Mouse (Mus musculus) forebrain, embryonic 12.5 days (tissue): ENCODE results near the gene Uchl1. TPM values are rescaled to one million over a fixed set of nuclear protein-coding genes. Genes with fewer than 3 reads are reported as not detected.

ENCODE experiments used
- ATAC-seq: fragments of 200-750 bp; cut with Nextera tagmentation; 2 replicates; pipeline ENCODE4 v1.8.0; 2017; ENCODE audit warnings: moderate TSS enrichment; ENCODE audit not compliant: low FRiP score
- H3K27ac ChIP-seq: fragments of 300-500 bp; sonication (generic); 2 replicates; pipeline ENCODE4 v1.5.1; 2016; ENCODE audit warnings: mild to moderate bottlenecking
- H3K27me3 ChIP-seq: fragments of 300-500 bp; sonication (generic); 2 replicates; pipeline ENCODE4 v1.6.1; 2016; ENCODE audit warnings: mild to moderate bottlenecking
- H3K36me3 ChIP-seq: fragments of 300-500 bp; sonication (generic); replicated peaks from 2 replicates; pipeline ENCODE4 v1.6.1; 2016; ENCODE audit warnings: mild to moderate bottlenecking
- H3K4me1 ChIP-seq: fragments of 300-500 bp; sonication (generic); 2 replicates; pipeline ENCODE4 v1.6.1; 2016
- H3K4me2 ChIP-seq: fragments of 300-500 bp; sonication (generic); 2 replicates; pipeline ENCODE4 v1.6.1; 2016; ENCODE audit warnings: mild to moderate bottlenecking, moderate library complexity
- H3K4me3 ChIP-seq: fragments of 300-500 bp; sonication (generic); replicated peaks from 2 replicates; pipeline ENCODE4 v1.5.1; 2016; ENCODE audit warnings: mild to moderate bottlenecking
- H3K9ac ChIP-seq: fragments of 300-500 bp; sonication (generic); 2 replicates; pipeline ENCODE4 v1.6.1; 2016; ENCODE audit warnings: mild to moderate bottlenecking
- H3K9me3 ChIP-seq: fragments of 300-500 bp; sonication (generic); 2 replicates; pipeline ENCODE4 v1.6.1; 2016
- WGBS: fragments of 180-500 bp; shearing (Covaris S2); methylation state at CpG from one replicate; pipeline ENCODE4 v1.1.7; 2016; 5-methylcytosine and 5-hydroxymethylcytosine counted together
- polyA plus RNA-seq: library from polyadenylated mRNA; unstranded; fragments of >200 nt; fragmentation: Nextera tagmentation; extraction: Ambion mirVana; gene quantifications from 2 replicates; pipeline ENCODE4 v1.2.1, GENCODE M21; 2016

The Uchl1 gene
- polyA plus RNA-seq, 1 experiment from 2014 or later = 554 TPM

- Histone ChIP-seq H3K9me3 (no peaks in the 10 kb centered on the region), H3K4me2 (no peak overlapping the region), H3K9ac (no peak overlapping the region), H3K27me3 (no peaks in the 10 kb centered on the region), H3K36me3 (no peaks in the 10 kb centered on the region), H3K27ac (no peak overlapping the region), H3K4me1 (peaks cover 1% of the 10 kb centered on the region), H3K4me3 (no peak overlapping the region)
- 74% methylated on average over 6 of the region's 6 CpGs for WGBS
- no peak for ATAC-seq
These were observed 36.9 kb downstream of the Uchl1 start for GRCm38 (mm10) chr5:66712801-66713200.

- Histone ChIP-seq H3K36me3 (no peaks in the 10 kb centered on the region), H3K4me1 (peaks cover 15% of the 10 kb centered on the region), H3K9me3 (no peaks in the 10 kb centered on the region), H3K27me3 (no peaks in the 10 kb centered on the region), H3K9ac (no peak overlapping the region), H3K4me2 (no peak overlapping the region), H3K27ac (no peak overlapping the region), H3K4me3 (no peak overlapping the region)
- WGBS = 45% methylated on average over 4 of the region's 4 CpGs
- no peak for ATAC-seq
These were observed 39.6 kb downstream of the Uchl1 start for GRCm38 (mm10) chr5:66715498-66715931.

- ATAC-seq = no peak
- Histone ChIP-seq H3K36me3 (no peaks in the 10 kb centered on the region), H3K4me3 (no peak overlapping the region), H3K4me2 (no peak overlapping the region), H3K4me1 (peaks cover 24% of the 10 kb centered on the region), H3K9ac (no peak overlapping the region), H3K9me3 (no peaks in the 10 kb centered on the region), H3K27ac (no peak overlapping the region), H3K27me3 (no peaks in the 10 kb centered on the region)
- 62% methylated on average over 4 of the region's 4 CpGs for WGBS
These were observed 42.0 kb downstream of the Uchl1 start for GRCm38 (mm10) chr5:66717931-66718330.

- 47% methylated on average over 3 of the region's 3 CpGs for WGBS
- no peak overlapping the region for H3K9ac ChIP-seq
- no peaks in the 10 kb centered on the region for H3K27me3 ChIP-seq
- H3K4me2 ChIP-seq = no peak overlapping the region
- H3K36me3 ChIP-seq = no peaks in the 10 kb centered on the region
- H3K27ac ChIP-seq = no peak overlapping the region
- no peaks in the 10 kb centered on the region for H3K9me3 ChIP-seq
- no peak overlapping the region for H3K4me3 ChIP-seq
- H3K4me1 ChIP-seq = peaks cover 28% of the 10 kb centered on the region
- ATAC-seq = no peak
These were observed 42.5 kb downstream of the Uchl1 start for GRCm38 (mm10) chr5:66718413-66718812.

- Histone ChIP-seq H3K4me2 (no peak overlapping the region), H3K9ac (no peak overlapping the region), H3K27ac (no peak overlapping the region), H3K27me3 (no peaks in the 10 kb centered on the region), H3K4me1 (peaks cover 32% of the 10 kb centered on the region), H3K36me3 (no peaks in the 10 kb centered on the region), H3K9me3 (no peaks in the 10 kb centered on the region), H3K4me3 (no peak overlapping the region)
- 70% methylated on average over 7 of the region's 7 CpGs for WGBS
- ATAC-seq = no peak
These were observed 43.0 kb downstream of the Uchl1 start for GRCm38 (mm10) chr5:66718880-66719279.

- H3K4me2 ChIP-seq = no peak overlapping the region
- no peaks in the 10 kb centered on the region for H3K36me3 ChIP-seq
- WGBS = 6% methylated on average over 5 of the region's 5 CpGs
- H3K4me1 ChIP-seq = peaks cover 32% of the 10 kb centered on the region
- ATAC-seq = no peak
- no peaks in the 10 kb centered on the region for H3K9me3 ChIP-seq
- no peak overlapping the region for H3K4me3 ChIP-seq
- no peaks in the 10 kb centered on the region for H3K27me3 ChIP-seq
- no peak overlapping the region for H3K9ac ChIP-seq
- no peak overlapping the region for H3K27ac ChIP-seq
These were observed 45.0 kb downstream of the Uchl1 start for GRCm38 (mm10) chr5:66720921-66721320.

- no peak for ATAC-seq
- no peaks in the 10 kb centered on the region for H3K27me3 ChIP-seq
- no peaks in the 10 kb centered on the region for H3K9me3 ChIP-seq
- no peak overlapping the region for H3K4me2 ChIP-seq
- H3K4me1 ChIP-seq = peaks cover 32% of the 10 kb centered on the region
- no peak overlapping the region for H3K4me3 ChIP-seq
- H3K36me3 ChIP-seq = no peaks in the 10 kb centered on the region
- H3K9ac ChIP-seq = no peak overlapping the region
- no peak overlapping the region for H3K27ac ChIP-seq
- 79% methylated on average over 9 of the region's 9 CpGs for WGBS
These were observed 46.7 kb downstream of the Uchl1 start for GRCm38 (mm10) chr5:66722586-66722985.

GRCm38 (mm10) chr5:66723037-66723436, 47.1 kb downstream of the Uchl1 start:
- Histone ChIP-seq H3K9ac (no peak overlapping the region), H3K4me2 (no peak overlapping the region), H3K27ac (no peak overlapping the region), H3K4me1 (peaks cover 29% of the 10 kb centered on the region), H3K36me3 (no peaks in the 10 kb centered on the region), H3K27me3 (no peaks in the 10 kb centered on the region), H3K9me3 (no peaks in the 10 kb centered on the region), H3K4me3 (no peak overlapping the region)
- 46% methylated on average over 4 of the region's 4 CpGs for WGBS
- no peak for ATAC-seq

- Histone ChIP-seq H3K4me1 (peaks cover 24% of the 10 kb centered on the region), H3K4me3 (no peak overlapping the region), H3K27ac (no peak overlapping the region), H3K27me3 (no peaks in the 10 kb centered on the region), H3K9ac (no peak overlapping the region), H3K4me2 (no peak overlapping the region), H3K9me3 (no peaks in the 10 kb centered on the region), H3K36me3 (no peaks in the 10 kb centered on the region)
- WGBS = 82% methylated on average over 3 of the region's 3 CpGs
- ATAC-seq = no peak
These were observed 47.7 kb downstream of the Uchl1 start for GRCm38 (mm10) chr5:66723626-66724025.

GRCm38 (mm10) chr5:66729306-66729705, 53.4 kb downstream of the Uchl1 start:
- no peak for ATAC-seq
- Histone ChIP-seq H3K4me3 (no peak overlapping the region), H3K9ac (no peak overlapping the region), H3K36me3 (no peaks in the 10 kb centered on the region), H3K9me3 (no peaks in the 10 kb centered on the region), H3K4me1 (peaks cover 14% of the 10 kb centered on the region; the same call in 1 of the 2 replicates), H3K27me3 (0 out of 2 replicates have a peak, but pooled peaks cover 3% of the 10 kb centered on the region), H3K27ac (no peak overlapping the region), H3K4me2 (no peak overlapping the region)
- WGBS = 89% methylated on average over 4 of the region's 4 CpGs

- H3K4me3 ChIP-seq = no peak overlapping the region
- no peaks in the 10 kb centered on the region for H3K36me3 ChIP-seq
- H3K4me2 ChIP-seq = peak overlapping the region; percentile 19
These were observed 54.9 kb downstream of the Uchl1 start for GRCm38 (mm10) chr5:66730621-66731301.

GRCm38 (mm10) chr5:66731302-66731697, 55.4 kb downstream of the Uchl1 start:
- peak; percentile 60 for ATAC-seq

More at GRCm38 (mm10) chr5:66730621-66731301, 54.9 kb downstream of the Uchl1 start:
- 0 out of 2 replicates have a peak overlapping the region, but pooled peaks have one; percentile 5 for H3K27ac ChIP-seq
- peak; percentile 89 for ATAC-seq
- 35% methylated on average over 11 of the region's 11 CpGs for WGBS
- no peak overlapping the region for H3K9ac ChIP-seq
- H3K4me1 ChIP-seq = peaks cover 14% of the 10 kb centered on the region; the same call in 1 of the 2 replicates
- H3K27me3 ChIP-seq = 0 out of 2 replicates have a peak, but pooled peaks cover 3% of the 10 kb centered on the region
- H3K9me3 ChIP-seq = no peaks in the 10 kb centered on the region

GRCm38 (mm10) chr5:66733556-66733955, 57.7 kb downstream of the Uchl1 start:
- no peak for ATAC-seq
- no peak overlapping the region for H3K4me3 ChIP-seq
- no peaks in the 10 kb centered on the region for H3K9me3 ChIP-seq
- peaks cover 14% of the 10 kb centered on the region; the same call in 1 of the 2 replicates for H3K4me1 ChIP-seq
- 100% methylated on average over 1 of the region's 1 CpGs for WGBS
- H3K27ac ChIP-seq = no peak overlapping the region
- no peak overlapping the region for H3K4me2 ChIP-seq
- no peak overlapping the region for H3K9ac ChIP-seq
- no peaks in the 10 kb centered on the region for H3K36me3 ChIP-seq
- H3K27me3 ChIP-seq = 0 out of 2 replicates have a peak, but pooled peaks cover 3% of the 10 kb centered on the region

More at GRCm38 (mm10) chr5:66731302-66731697, 55.4 kb downstream of the Uchl1 start:
- H3K9me3 ChIP-seq = no peaks in the 10 kb centered on the region
- no peak overlapping the region for H3K9ac ChIP-seq
- 0 out of 2 replicates have a peak overlapping the region, but pooled peaks have one; percentile 5 for H3K27ac ChIP-seq
- H3K36me3 ChIP-seq = no peaks in the 10 kb centered on the region
- peaks cover 14% of the 10 kb centered on the region; the same call in 1 of the 2 replicates for H3K4me1 ChIP-seq
- H3K4me2 ChIP-seq = peak overlapping the region; percentile 19; the same call in 1 of the 2 replicates
- H3K4me3 ChIP-seq = no peak overlapping the region
- WGBS = 52% methylated on average over 1 of the region's 1 CpGs
- 0 out of 2 replicates have a peak, but pooled peaks cover 3% of the 10 kb centered on the region for H3K27me3 ChIP-seq
